Mouse (Mus musculus) heart, embryonic 16.5 days (tissue): ENCODE data around the gene Abcc4. TPM values are rescaled to one million over a fixed set of nuclear protein-coding genes. Genes with fewer than 3 reads are reported as not detected.
"Not testable (repeated sequence)": the region's sequence is repeated elsewhere in the genome, so short reads cannot be mapped to it uniquely, and the experiment has no call there.

Experiments
- ATAC-seq: fragments of 200-750 bp; cut with Nextera tagmentation; replicated peaks from 2 replicates; pipeline ENCODE4 v1.8.0; 2017; ENCODE audit warnings: moderate number of reproducible peaks; ENCODE audit not compliant: insufficient read depth, low FRiP score; ENCODE audit errors: extremely low read depth
- H3K27ac ChIP-seq: fragments of 300-500 bp; sonication (generic); 2 replicates; pipeline ENCODE4 v1.5.1; 2014; ENCODE audit warnings: mild to moderate bottlenecking, low read length, control low read depth, moderate library complexity
- H3K27me3 ChIP-seq: fragments of 300-500 bp; sonication (generic); 2 replicates; pipeline ENCODE4 v1.6.1; 2014; ENCODE audit warnings: low read length, mixed read lengths; ENCODE audit not compliant: control insufficient read depth, insufficient read depth
- H3K36me3 ChIP-seq: fragments of 300-500 bp; sonication (generic); 2 replicates; pipeline ENCODE4 v1.6.1; 2014; ENCODE audit not compliant: control insufficient read depth, insufficient read depth
- H3K4me1 ChIP-seq: fragments of 300-500 bp; sonication (generic); 2 replicates; pipeline ENCODE4 v1.6.1; 2014; ENCODE audit warnings: low read length, mixed read lengths; ENCODE audit not compliant: control insufficient read depth, insufficient read depth
- H3K4me2 ChIP-seq: fragments of 300-500 bp; sonication (generic); 2 replicates; pipeline ENCODE4 v1.6.1; 2014; ENCODE audit warnings: low read depth, mild to moderate bottlenecking, control low read depth, low read length
- H3K4me3 ChIP-seq: fragments of 300-500 bp; sonication (generic); 2 replicates; pipeline ENCODE4 v1.5.1; 2014; ENCODE audit warnings: mild to moderate bottlenecking, control low read depth, low read length
- H3K9ac ChIP-seq: fragments of 300-500 bp; sonication (generic); 2 replicates; pipeline ENCODE4 v1.6.1; 2014; ENCODE audit warnings: low read length, control low read depth
- H3K9me3 ChIP-seq: fragments of 300-500 bp; sonication (generic); replicated peaks from 2 replicates; pipeline ENCODE4 v1.6.1; 2016; ENCODE audit warnings: low read length; ENCODE audit not compliant: control insufficient read depth
- WGBS: fragments of 180-500 bp; shearing (Covaris S2); extraction: QIAGEN DNeasy Blood & Tissue Kit; methylation state at CpG from one replicate; pipeline ENCODE4 v1.1.7; 2014; 5-methylcytosine and 5-hydroxymethylcytosine counted together
- polyA plus RNA-seq: library from polyadenylated mRNA; unstranded; fragments of >200 nt; fragmentation: Nextera tagmentation; extraction: Ambion mirVana; gene quantifications from 2 replicates; pipeline ENCODE4 v1.2.1, GENCODE M21; 2015

Gene Abcc4
- polyA plus RNA-seq, 1 experiment from 2014 or later: 1.6 TPM

DNA sequence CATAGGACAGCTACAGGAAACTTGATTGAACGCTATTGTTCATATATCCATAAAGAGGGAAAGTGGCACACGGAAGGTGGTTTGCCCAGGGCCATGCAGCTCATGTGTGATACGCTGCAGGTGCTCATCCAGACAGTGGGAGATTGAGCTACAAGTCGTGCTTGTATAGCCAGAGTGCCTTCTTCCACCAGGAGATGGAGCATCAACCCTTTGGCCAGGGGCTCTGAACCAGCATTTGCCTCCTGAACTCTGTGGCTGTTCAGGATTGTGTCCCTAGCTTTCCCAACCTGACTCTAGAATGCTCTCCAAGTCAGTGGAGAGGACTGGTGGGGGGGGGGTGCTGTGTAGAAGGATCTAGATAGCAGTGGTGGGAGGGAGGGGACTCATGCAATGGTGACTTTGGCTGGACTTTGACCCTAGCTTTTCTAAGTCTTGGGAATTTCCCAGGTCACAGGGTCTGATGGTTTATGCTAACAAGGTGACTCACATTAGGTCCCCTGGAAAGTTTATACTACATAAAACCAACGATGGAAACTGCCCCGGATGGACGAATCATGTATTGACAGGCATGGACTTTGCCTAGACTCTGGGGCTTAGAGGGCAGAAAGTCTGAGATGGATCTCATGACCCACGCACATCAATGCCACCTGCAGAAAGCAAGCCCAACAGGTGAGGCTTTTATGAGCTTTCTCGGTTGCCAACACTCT is 27.6 kb downstream of the Abcc4 start:
- Histone ChIP-seq H3K4me2 (no peak overlapping the region), H3K27me3 (no peaks in the 10 kb centered on the region), H3K36me3 (no peaks in the 10 kb centered on the region), H3K9me3 (no peaks in the 10 kb centered on the region), H3K9ac (no peak overlapping the region), H3K4me1 (no peaks in the 10 kb centered on the region), H3K27ac (no peak overlapping the region), H3K4me3 (no peak overlapping the region)
- ATAC-seq: no peak
- WGBS: 83% methylated on average over 9 of the region's 9 CpGs

DNA sequence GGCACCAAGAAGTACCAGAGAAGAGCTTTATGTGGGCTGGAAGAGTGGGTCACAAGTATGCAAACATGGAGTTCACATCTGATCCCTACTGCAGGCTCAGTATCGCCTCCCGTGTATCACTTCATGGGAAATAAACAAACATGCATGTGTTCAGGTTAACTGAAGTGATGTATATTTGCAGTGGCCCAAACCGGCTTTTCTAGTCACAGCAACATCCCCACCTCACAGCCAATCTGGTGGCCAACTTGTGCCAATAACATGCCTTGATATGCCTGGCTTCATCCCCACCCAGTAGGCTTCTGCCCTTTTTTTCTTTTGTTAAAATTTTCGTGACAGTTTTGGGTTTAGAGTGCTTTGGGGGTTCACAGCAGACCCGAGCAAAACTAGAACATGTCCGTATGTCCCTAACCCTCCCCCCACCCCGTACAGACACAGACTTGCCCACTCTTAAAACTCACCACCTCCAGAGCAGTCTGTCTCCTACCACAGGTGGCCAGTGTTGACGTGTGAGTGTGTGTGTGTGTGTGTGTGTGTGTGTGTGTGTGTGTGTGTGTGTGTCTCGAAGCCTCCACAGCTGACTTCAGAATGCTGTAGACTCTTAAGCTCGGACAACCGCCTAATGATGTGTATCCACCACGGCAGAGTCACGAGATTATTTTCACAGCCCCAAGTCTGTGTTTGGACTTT is 29.6 kb downstream of the Abcc4 start:
- no peak overlapping the region for H3K4me2 ChIP-seq
- H3K4me1 ChIP-seq: no peaks in the 10 kb centered on the region
- no peaks in the 10 kb centered on the region for H3K36me3 ChIP-seq
- no peak overlapping the region for H3K9ac ChIP-seq
- H3K4me3 ChIP-seq: no peak overlapping the region
- H3K27ac ChIP-seq: no peak overlapping the region
- WGBS: 58% methylated on average over 13 of the region's 13 CpGs
- H3K27me3 ChIP-seq: no peaks in the 10 kb centered on the region
- H3K9me3 ChIP-seq: no peaks in the 10 kb centered on the region; the same call in 1 of the 2 replicates
- ATAC-seq: no peak

- H3K9me3 ChIP-seq: no peaks in the 10 kb centered on the region; the same call in 1 of the 2 replicates
- no peak overlapping the region for H3K27ac ChIP-seq
- no peaks in the 10 kb centered on the region for H3K27me3 ChIP-seq
- H3K4me1 ChIP-seq: no peaks in the 10 kb centered on the region
- no peak overlapping the region for H3K4me3 ChIP-seq
- no peak overlapping the region for H3K9ac ChIP-seq
- H3K4me2 ChIP-seq: no peak overlapping the region
- no peak for ATAC-seq
- no peaks in the 10 kb centered on the region for H3K36me3 ChIP-seq
- 81% methylated on average over 11 of the region's 11 CpGs for WGBS
Observed at GRCm38 (mm10) chr14:118674705-118675139, 31.3 kb downstream of the Abcc4 start.

DNA sequence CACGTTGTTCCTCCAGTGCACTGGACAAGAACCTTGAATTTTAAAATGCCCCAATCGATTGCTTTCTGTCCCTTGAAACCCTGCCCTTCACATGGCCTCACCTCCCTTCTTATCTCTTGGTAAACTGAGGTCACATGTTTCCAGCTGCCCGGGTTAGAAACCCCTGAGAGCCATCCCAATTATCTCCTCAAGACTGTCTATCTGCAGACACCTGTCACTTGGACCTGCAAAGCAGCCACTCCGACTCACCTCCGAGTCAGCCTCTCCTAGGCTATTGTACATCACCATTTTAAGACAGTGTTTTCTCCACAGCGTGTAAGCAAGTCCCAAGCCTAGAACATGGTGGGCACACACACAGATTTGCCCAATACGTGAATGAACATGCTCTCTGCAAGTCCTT is 31.8 kb downstream of the Abcc4 start:
- Histone ChIP-seq H3K4me2 (no peak overlapping the region), H3K27ac (no peak overlapping the region), H3K4me3 (no peak overlapping the region), H3K4me1 (no peaks in the 10 kb centered on the region), H3K27me3 (no peaks in the 10 kb centered on the region), H3K36me3 (no peaks in the 10 kb centered on the region), H3K9ac (no peak overlapping the region), H3K9me3 (no peaks in the 10 kb centered on the region; the same call in 1 of the 2 replicates)
- no peak for ATAC-seq
- 59% methylated on average over 7 of the region's 7 CpGs for WGBS

- no peak overlapping the region for H3K27ac ChIP-seq
- WGBS: 60% methylated on average over 6 of the region's 6 CpGs
- no peak overlapping the region for H3K4me2 ChIP-seq
- ATAC-seq: peak; percentile 34; the same call in 1 of the 2 replicates
- H3K36me3 ChIP-seq: no peaks in the 10 kb centered on the region
- no peaks in the 10 kb centered on the region; the same call in 1 of the 2 replicates for H3K9me3 ChIP-seq
- no peaks in the 10 kb centered on the region for H3K4me1 ChIP-seq
- H3K27me3 ChIP-seq: no peaks in the 10 kb centered on the region
- no peak overlapping the region for H3K4me3 ChIP-seq
- no peak overlapping the region for H3K9ac ChIP-seq
Observed at GRCm38 (mm10) chr14:118673501-118673900, 32.5 kb downstream of the Abcc4 start.

- not testable (repeated sequence) for H3K4me2 ChIP-seq, H3K4me3 ChIP-seq, H3K9me3 ChIP-seq, H3K36me3 ChIP-seq, H3K9ac ChIP-seq, H3K4me1 ChIP-seq, H3K27me3 ChIP-seq, ATAC-seq, H3K27ac ChIP-seq
- WGBS: 90% methylated on average over 6 of the region's 6 CpGs
Observed at GRCm38 (mm10) chr14:118672931-118673330, 33.1 kb downstream of the Abcc4 start.

DNA sequence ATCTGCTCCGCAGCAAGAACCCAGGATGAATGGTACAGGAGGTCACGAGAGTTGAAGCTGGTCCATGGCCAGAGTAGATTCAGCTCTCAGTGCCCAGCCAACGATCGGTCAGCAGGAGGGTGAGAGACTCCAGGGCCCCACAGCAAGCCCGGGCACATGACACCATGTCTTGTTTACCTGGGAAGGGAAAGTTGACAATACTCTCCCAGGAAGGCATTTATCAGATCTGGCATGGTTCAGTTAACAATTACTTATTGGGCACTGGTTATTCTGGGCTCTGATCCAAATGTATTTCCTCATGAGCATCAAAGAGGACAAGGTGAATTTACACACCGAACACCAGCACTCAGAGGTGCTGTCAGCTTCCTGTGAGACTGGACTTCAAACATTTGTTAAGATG is 38.5 kb downstream of the Abcc4 start:
- Histone ChIP-seq H3K4me1 (no peaks in the 10 kb centered on the region), H3K4me3 (no peak overlapping the region), H3K27me3 (no peaks in the 10 kb centered on the region), H3K9me3 (no peaks in the 10 kb centered on the region; the same call in 1 of the 2 replicates), H3K36me3 (no peaks in the 10 kb centered on the region), H3K9ac (no peak overlapping the region), H3K4me2 (no peak overlapping the region), H3K27ac (no peak overlapping the region)
- no peak for ATAC-seq
- 66% methylated on average over 6 of the region's 6 CpGs for WGBS

- Histone ChIP-seq H3K4me1 (no peaks in the 10 kb centered on the region), H3K4me3 (no peak overlapping the region), H3K9me3 (no peaks in the 10 kb centered on the region), H3K9ac (no peak overlapping the region), H3K27me3 (no peaks in the 10 kb centered on the region), H3K27ac (no peak overlapping the region), H3K36me3 (no peaks in the 10 kb centered on the region), H3K4me2 (no peak overlapping the region)
- ATAC-seq: no peak
- WGBS: 76% methylated on average over 7 of the region's 7 CpGs
Observed at GRCm38 (mm10) chr14:118664661-118665060, 41.4 kb downstream of the Abcc4 start.

DNA sequence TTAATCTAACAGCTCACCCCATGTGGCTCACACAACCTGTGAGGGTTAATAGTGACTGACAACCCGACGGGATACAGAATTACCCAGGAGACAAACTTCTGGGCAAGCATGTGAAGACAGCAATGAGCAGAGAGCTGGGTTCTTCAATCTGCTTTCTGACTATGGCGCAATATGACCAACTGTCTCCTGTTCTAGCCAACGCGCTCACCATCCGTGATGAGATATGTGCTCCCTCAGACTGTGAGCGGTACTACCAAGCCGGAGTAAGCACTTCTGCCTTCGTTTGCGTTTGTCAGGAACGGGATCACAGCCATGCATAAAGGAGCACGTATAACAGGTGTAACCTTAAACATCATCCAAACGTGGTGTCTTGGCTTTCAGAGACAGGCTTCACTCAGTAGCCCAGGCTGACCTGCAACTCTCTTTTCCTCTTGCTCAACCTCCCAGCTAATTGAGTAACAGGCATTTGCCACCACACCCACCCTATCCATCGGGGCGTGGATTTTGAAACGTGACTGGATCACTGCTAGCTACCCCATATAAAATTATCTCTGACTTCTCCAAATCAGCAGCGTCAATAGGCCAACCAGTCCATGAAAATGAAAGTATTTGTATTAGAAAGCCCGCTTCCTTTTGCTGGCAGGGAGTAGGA is 43.3 kb downstream of the Abcc4 start:
- Histone ChIP-seq H3K36me3 (no peaks in the 10 kb centered on the region), H3K4me2 (no peak overlapping the region), H3K9me3 (no peaks in the 10 kb centered on the region), H3K4me3 (no peak overlapping the region), H3K27me3 (no peaks in the 10 kb centered on the region), H3K4me1 (no peaks in the 10 kb centered on the region), H3K27ac (no peak overlapping the region), H3K9ac (no peak overlapping the region)
- no peak for ATAC-seq
- WGBS: 88% methylated on average over 18 of the region's 18 CpGs
